Mouse (Mus musculus) heart, adult 2 months (tissue): ENCODE measurements around the gene Tox4. TPM values are rescaled to one million over a fixed set of nuclear protein-coding genes. Genes with fewer than 3 reads are reported as not detected.
A peak's percentile ranks its signal among the peaks of the same experiment; 100 is the strongest.

Experiments used
- DNase-seq, 2 experiments: peaks; one replicate each; pipeline ENCODE4 v3.0.0; 2021
- H3K27ac ChIP-seq: fragments of 200-600 bp; 2 replicates; pipeline ENCODE4 v1.8.1; 2022
- H3K27me3 ChIP-seq: fragments of 200-500 bp; 2 replicates; pipeline ENCODE4 v1.6.1; 2012; ENCODE audit warnings: mild to moderate bottlenecking, low read length, inconsistent platforms, mixed read lengths; ENCODE audit not compliant: control insufficient read depth, insufficient read depth
- H3K36me3 ChIP-seq: fragments of 200-500 bp; 2 replicates; pipeline ENCODE4 v1.6.1; 2012; ENCODE audit warnings: low read length, inconsistent platforms; ENCODE audit not compliant: control insufficient read depth, insufficient read depth
- H3K4me1 ChIP-seq: fragments of 200-500 bp; 2 replicates; pipeline ENCODE4 v1.6.1; 2011; ENCODE audit warnings: low read length; ENCODE audit not compliant: control insufficient read depth, insufficient read depth
- H3K4me3 ChIP-seq: fragments of 200-600 bp; 2 replicates; pipeline ENCODE4 v1.8.1; 2022
- H3K79me2 ChIP-seq: fragments of 200-500 bp; replicated peaks from 2 replicates; pipeline ENCODE4 v1.6.1; 2012; ENCODE audit warnings: mild to moderate bottlenecking, inconsistent platforms, low read length, moderate library complexity, mixed read lengths; ENCODE audit not compliant: control insufficient read depth, insufficient read depth
- H3K9ac ChIP-seq: fragments of 200-500 bp; 2 replicates; pipeline ENCODE4 v1.6.1; 2012; ENCODE audit warnings: low read depth, mild to moderate bottlenecking, control low read depth, inconsistent platforms, low read length, mixed read lengths
- CTCF ChIP-seq: fragments of 200-600 bp; IDR thresholded peaks from 2 replicates; pipeline ENCODE4 v1.8.1; 2022; ENCODE audit warnings: antibody characterized with exemption, mild to moderate bottlenecking, moderate library complexity
- EP300 ChIP-seq: fragments of 200-500 bp; IDR thresholded peaks from 2 replicates; pipeline ENCODE4 v1.6.1; 2011; ENCODE audit warnings: low read depth, low read length, control low read depth; ENCODE audit not compliant: insufficient read depth
- POLR2A ChIP-seq: fragments of 200-500 bp; IDR thresholded peaks from 2 replicates; pipeline ENCODE4 v1.6.1; 2011; ENCODE audit warnings: mild to moderate bottlenecking, low read depth, low read length, control low read depth; ENCODE audit not compliant: insufficient read depth
- WGBS: fragments of 180-500 bp; shearing (Covaris S2); methylation state at CpG from one replicate; pipeline ENCODE4 v1.1.7; 2018; 5-methylcytosine and 5-hydroxymethylcytosine counted together
- intact Hi-C: fragments of 180-260 bp; cut with DNase I; formaldehyde crosslinking; loops from one replicate; pipeline ENCODE4 v1.15.1; 2025
- polyA plus RNA-seq: library from polyadenylated mRNA; depleted of rRNA; stranded (reverse); fragments of >200 nt; gene quantifications from 2 replicates; pipeline ENCODE4 v1.2.3, GENCODE M21; 2012
- total RNA-seq, 2 experiments: library from RNA; stranded (reverse); gene quantifications; 2 replicates each; pipeline ENCODE4 v1.2.3; 2021

Tox4 gene
- total and polyA plus RNA-seq, 3 experiments: 23.3 to 37.5 (median 32.8) TPM

DNA sequence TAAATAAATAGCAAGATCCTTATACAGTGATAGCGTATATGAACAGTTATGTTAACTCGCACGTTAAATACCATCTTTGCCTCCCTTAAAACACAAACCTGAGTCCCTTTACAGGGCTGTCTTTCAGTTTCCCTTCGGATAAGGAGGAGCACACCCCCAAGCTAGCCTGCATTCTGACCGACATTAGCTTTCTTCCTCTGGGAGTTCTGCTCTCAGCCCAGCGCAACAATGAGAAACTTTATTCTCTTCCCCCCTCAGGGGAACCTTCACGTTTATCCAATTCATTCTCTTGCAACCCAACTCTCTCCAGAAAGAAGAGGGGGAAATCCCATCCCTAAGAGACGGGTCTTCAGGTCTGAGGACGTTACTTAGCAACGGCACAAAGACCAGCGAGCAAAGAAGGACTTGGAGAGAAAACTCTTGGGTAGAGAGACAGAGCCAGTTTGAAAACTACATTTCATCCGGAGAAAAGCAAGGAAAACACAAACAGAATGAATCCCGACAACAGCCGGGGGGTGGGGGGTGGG is 48.5 kb downstream of the Tox4 start:
- TF ChIP-seq CTCF (no peak), POLR2A (no peak), EP300 (no peak)
- intact Hi-C loops: no loop called here
- H3K9ac ChIP-seq: no peak overlapping the region

DNA sequence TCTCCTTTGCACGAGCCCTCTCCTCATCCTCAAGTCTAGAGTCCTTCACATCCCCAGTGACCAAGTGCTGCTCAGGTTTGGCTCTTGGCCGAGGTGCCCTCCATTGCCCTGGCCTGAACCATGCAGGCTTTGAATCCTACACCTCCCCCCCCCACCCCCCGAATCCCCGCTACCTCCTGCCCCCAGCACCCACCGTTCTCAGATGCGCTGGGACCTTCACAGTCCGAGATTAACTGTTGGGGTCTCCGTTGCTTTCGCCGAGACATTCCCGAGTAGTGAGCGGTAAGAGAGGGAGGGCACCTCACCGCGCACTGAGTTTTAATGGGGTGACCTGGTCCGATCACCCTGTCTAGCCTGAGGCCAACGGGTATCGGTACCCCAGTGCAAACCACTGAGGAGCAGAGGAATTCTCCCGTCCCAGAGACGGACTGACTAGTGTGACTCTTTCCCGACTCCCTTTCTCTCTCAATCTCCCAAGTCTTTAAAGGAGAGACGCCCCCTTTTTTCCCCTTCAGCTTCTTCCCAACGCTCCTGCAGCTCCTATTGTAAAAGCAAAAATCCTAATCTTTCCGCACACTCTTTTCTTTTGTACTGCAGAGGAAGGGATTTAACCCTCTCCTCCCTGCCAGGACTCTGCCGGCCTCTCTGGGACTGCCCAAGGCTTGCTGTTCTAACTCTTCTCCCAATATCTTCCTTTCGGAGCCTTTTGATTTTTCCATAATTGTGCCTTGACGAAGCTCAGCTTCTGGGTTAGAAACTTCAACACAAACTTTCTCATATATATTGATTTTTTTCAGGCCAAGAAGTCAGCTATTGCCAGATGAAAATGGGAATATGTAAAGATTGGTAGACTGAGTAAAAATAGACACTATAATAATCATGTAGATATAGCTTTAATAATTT is 49.2 kb downstream of the Tox4 start, which contains the start of gene Sall2:
Sall2 (minus strand) TSS at position 853 of the 903 bp plus-strand sequence.
- Histone ChIP-seq H3K4me3 (no peak within 1 kb of the TSS), H3K27me3 (peaks cover 5% of the 10 kb centered on the region), H3K79me2 (no peaks in the 10 kb centered on the region), H3K4me1 (no peaks in the 10 kb centered on the region), H3K9ac (no peak within 1 kb of the TSS), H3K36me3 (no peaks in the 10 kb centered on the region), H3K27ac (no peak within 1 kb of the TSS)
- 4% methylated on average over 26 of the region's 26 CpGs for WGBS
- DNase-seq: no peak
- intact Hi-C loops: no loop called here
- TF ChIP-seq EP300 (no peak), CTCF (no peak), POLR2A (no peak)

More for the DNA sequence above, 48.5 kb downstream of the Tox4 start:
- H3K27me3 ChIP-seq: peaks cover 5% of the 10 kb centered on the region
- 4% methylated on average over 14 of the region's 14 CpGs for WGBS
- H3K4me3 ChIP-seq: no peak overlapping the region
- H3K79me2 ChIP-seq: no peaks in the 10 kb centered on the region
- H3K4me1 ChIP-seq: no peaks in the 10 kb centered on the region
- H3K36me3 ChIP-seq: no peaks in the 10 kb centered on the region
- no peak overlapping the region for H3K27ac ChIP-seq
- DNase-seq: no peak

DNA sequence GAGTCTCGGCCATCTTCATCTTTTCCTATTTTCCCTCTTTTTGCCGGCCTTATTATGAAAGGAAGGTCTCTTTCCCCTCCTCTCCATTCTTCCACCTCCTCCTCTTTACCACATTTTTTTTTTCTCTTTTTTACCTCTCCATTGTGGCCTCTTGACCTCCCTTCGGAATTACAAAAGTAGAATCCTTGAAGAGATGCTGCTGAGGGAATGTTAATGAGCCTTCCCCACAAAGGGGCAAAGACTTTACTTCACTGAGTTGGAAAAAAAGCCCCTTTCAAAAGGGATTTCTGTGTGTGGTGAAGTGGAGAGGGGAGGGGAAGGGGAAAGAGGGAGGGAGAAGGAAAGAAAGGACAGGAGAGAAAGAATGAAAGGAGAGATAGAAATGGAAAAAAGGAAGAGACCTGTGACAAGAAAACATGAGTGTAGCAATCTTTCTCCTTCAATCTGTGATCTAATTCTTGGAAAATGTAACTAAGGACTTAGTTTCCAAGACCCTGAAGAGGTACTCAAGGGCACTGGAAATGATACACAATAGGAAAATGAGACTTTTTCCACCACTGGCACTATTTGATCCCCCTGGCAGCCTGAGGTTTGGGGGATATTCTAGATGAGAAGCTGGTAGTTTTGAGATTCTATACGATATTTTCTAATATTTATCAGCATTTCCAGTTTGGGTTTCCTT is 52.3 kb downstream of the Tox4 start:
- whole genome bisulfite sequencing: 38% methylated on average over 4 of the region's 4 CpGs
- no peak overlapping the region for H3K27ac ChIP-seq
- H3K27me3 ChIP-seq: peaks cover 5% of the 10 kb centered on the region
- TF ChIP-seq EP300 (no peak), POLR2A (no peak), CTCF (no peak)
- no peak for DNase-seq
- no peak overlapping the region for H3K4me3 ChIP-seq
- no peaks in the 10 kb centered on the region for H3K36me3 ChIP-seq
- no peaks in the 10 kb centered on the region for H3K4me1 ChIP-seq
- intact Hi-C loops: no loop called here
- H3K79me2 ChIP-seq: no peaks in the 10 kb centered on the region
- no peak overlapping the region for H3K9ac ChIP-seq

DNA sequence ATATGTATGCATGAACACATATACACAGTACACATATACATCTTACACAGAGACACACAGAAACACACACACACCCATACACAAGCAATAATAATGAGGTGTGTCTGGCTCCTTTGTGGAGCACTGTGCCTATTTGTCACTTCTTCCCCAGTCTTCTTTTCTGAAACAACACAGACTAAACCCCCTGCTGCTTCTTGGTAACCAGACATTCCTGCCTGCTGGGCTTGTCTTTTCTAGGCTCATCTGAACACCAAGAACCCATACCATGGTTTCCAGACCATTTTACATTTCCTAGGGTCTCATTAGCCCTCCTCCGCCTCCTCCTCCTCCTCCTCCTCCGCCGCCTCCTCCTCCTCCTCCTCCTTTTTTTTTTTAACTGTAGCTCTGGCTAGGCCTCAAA is 53.2 kb downstream of the Tox4 start:
- no peak for DNase-seq
- no peak overlapping the region for H3K9ac ChIP-seq
- intact Hi-C loops: no loop called here
- H3K36me3 ChIP-seq: no peaks in the 10 kb centered on the region
- WGBS: 86% methylated on average over 3 of the region's 3 CpGs
- H3K79me2 ChIP-seq: no peaks in the 10 kb centered on the region
- no peak for TF ChIP-seq POLR2A
- no peak for TF ChIP-seq EP300
- no peak for TF ChIP-seq CTCF
- H3K4me3 ChIP-seq: no peak overlapping the region
- H3K27me3 ChIP-seq: peaks cover 5% of the 10 kb centered on the region
- H3K4me1 ChIP-seq: no peaks in the 10 kb centered on the region
- no peak overlapping the region for H3K27ac ChIP-seq

DNA sequence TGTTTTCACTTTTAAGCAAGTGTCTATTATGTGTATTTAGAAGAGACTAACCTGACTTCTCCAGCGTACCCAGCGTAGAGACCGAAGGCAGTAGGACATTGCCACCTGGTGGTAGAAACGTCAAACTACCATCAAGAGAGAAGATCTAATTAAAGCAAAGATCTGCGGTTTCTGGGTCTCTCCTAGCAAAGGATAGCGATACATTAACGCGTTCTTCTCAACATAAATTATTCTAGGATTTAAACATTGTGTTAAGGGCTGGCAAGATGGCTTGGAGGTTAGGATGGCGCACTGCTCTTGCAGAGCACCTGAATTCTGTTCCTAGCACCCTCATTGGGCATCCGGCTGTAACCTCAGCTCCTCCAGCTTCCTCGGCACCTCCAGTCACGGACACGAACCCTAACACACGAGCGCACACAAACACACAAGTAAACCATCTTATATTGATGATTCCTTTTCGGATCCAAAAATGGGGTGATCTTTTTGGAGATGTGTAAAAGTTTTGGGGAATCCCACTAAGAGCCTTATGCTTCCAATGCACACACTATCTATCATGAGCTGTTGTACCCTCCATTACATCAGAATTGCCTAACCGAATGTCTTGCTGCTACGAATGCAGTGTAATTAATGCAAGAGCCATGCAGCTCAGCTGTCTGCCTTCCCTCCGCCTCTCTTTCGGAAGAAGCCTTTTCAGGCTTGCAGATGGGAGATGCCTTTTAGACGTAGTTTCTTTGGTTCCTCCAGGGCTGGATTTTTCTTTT is 60.0 kb downstream of the Tox4 start:
- H3K27ac ChIP-seq: no peak overlapping the region
- H3K4me3 ChIP-seq: no peak overlapping the region
- H3K27me3 ChIP-seq: no peaks in the 10 kb centered on the region
- no peaks in the 10 kb centered on the region for H3K79me2 ChIP-seq
- no peak for TF ChIP-seq POLR2A
- TF ChIP-seq EP300: 0 out of 2 replicates have a peak, but pooled peaks have one; percentile 50
- peak; percentile 92 for TF ChIP-seq CTCF
- peak in 1 of 2 experiments; percentile 26 for DNase-seq
- WGBS: 26% methylated on average over 21 of the region's 21 CpGs
- H3K36me3 ChIP-seq: no peaks in the 10 kb centered on the region
- no peaks in the 10 kb centered on the region for H3K4me1 ChIP-seq
- no peak overlapping the region for H3K9ac ChIP-seq
- intact Hi-C loops: loop anchor here (2.0 to 5.0 kb wide), 3 partner anchors 44 to 214 kb away; no protein-coding TSS in a partner anchor
